Mouse (Mus musculus) thymus, postnatal 14 days (tissue): Measurements from ENCODE around the gene Utp15.
A peak's percentile ranks its signal among the peaks of the same experiment; 100 is the strongest.

Source experiments
- DNase-seq: peaks from one replicate; pipeline ENCODE4 v3.0.0; 2021

Gene Utp15

GRCm38 (mm10) chr13:98245386-98245785, 17.5 kb downstream of the Utp15 start:
- DNase-seq = no peak

- DNase-seq = no peak
Measured at GRCm38 (mm10) chr13:98244571-98245350, 18.1 kb downstream of the Utp15 start.

- no peak for DNase-seq
Measured at GRCm38 (mm10) chr13:98241531-98242282, 21.1 kb downstream of the Utp15 start.

GRCm38 (mm10) chr13:98239978-98240641, 22.7 kb downstream of the Utp15 start:
- DNase-seq = peak; percentile 53

GRCm38 (mm10) chr13:98235451-98235850, 27.4 kb downstream of the Utp15 start:
- DNase-seq = no peak

GRCm38 (mm10) chr13:98230511-98230910, 32.3 kb downstream of the Utp15 start:
- DNase-seq = no peak

GRCm38 (mm10) chr13:98226225-98226624, 36.6 kb downstream of the Utp15 start:
- DNase-seq = no peak

- peak; percentile 27 for DNase-seq
Measured at GRCm38 (mm10) chr13:98222848-98223247, 40.0 kb downstream of the Utp15 start.

- no peak for DNase-seq
Measured at GRCm38 (mm10) chr13:98210137-98210536, 52.7 kb downstream of the Utp15 start.

- DNase-seq = peak; percentile 33
Measured at GRCm38 (mm10) chr13:98208842-98209241, 54.0 kb downstream of the Utp15 start.

- DNase-seq = no peak
Measured at GRCm38 (mm10) chr13:98206546-98206870, 56.3 kb downstream of the Utp15 start.

- peak; percentile 56 for DNase-seq
Measured at GRCm38 (mm10) chr13:98205771-98206545, 56.9 kb downstream of the Utp15 start, which contains the start of gene Arhgef28. TSS of gene Arhgef28 (minus strand) at chr13:98206439.

- DNase-seq = no peak
Measured at GRCm38 (mm10) chr13:98205111-98205510, 57.7 kb downstream of the Utp15 start.

GRCm38 (mm10) chr13:98204371-98204770, 58.5 kb downstream of the Utp15 start:
- no peak for DNase-seq

GRCm38 (mm10) chr13:98201436-98201835, 61.4 kb downstream of the Utp15 start:
- no peak for DNase-seq
